Mouse (Mus musculus) E14TG2a.4 (cell line): ENCODE measurements around the gene Tnip1.

ENCODE experiments used
- CTCF ChIP-seq: conservative IDR thresholded peaks from 2 replicates; pipeline ENCODE4 v1.5.1; 2014; ENCODE audit warnings: low read length
- NANOG ChIP-seq: IDR thresholded peaks from 2 replicates; pipeline ENCODE4 v1.6.1; 2014; ENCODE audit warnings: borderline replicate concordance, low read length, mixed read lengths
- POU5F1 ChIP-seq: IDR thresholded peaks from 2 replicates; pipeline ENCODE4 v1.6.1; 2014; ENCODE audit warnings: low read length, borderline replicate concordance

DNA sequence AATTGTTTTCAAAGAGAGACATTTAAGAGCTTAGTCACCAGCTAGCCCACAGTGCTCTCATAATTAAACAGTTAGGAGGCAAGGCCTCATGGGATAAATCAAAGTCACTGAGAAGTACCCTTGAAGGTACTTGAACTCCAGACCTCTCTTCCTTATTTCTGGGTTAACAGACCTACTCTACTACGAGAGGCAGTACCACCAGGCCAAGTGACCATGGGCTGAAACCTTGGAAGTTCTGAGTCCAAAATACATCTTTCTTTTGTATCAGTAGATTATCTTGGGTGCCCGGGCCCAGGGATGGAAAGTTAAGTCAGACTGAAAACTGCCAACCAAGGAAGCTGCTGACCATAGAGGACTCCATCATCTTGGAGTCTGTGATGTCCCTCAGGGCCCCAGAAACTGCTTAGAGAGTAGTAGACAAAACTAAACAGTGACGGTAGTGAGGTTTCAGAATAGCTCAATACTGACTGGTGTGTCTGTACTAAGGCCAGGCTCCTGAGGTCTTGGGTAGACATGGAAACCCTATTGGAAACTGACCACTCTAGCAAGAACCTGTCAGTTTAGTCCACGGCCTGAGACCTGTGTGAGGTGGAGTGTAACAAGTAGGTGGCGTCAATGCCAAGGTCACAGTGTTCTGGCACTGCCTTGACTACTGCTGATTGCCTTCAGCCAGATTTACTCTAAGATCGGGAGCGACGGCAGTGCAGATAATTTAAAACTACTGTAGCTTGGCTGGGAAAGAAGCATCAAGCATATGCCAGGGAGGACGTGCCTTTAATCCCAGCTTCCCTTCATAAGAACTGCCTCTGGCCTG, 50.0 kb downstream of the Tnip1 start:
- TF ChIP-seq CTCF (no peak), NANOG (no peak), POU5F1 (no peak)
